Mouse (Mus musculus) splenic B cell, adult 2 months (primary cell): ENCODE measurements around the gene Pfkfb3.

ENCODE experiments used
- DNase-seq: peaks from one replicate; pipeline ENCODE4 v3.0.0-alpha.2; 2011; ENCODE audit warnings: low read depth, low spot score
- H3K27me3 ChIP-seq: 2 replicates; pipeline ENCODE4 v1.6.1; 2012; ENCODE audit warnings: mild to moderate bottlenecking, low read length, moderate library complexity, mixed read lengths; ENCODE audit not compliant: control insufficient read depth, poor library complexity, insufficient read depth, severe bottlenecking
- H3K36me3 ChIP-seq: 2 replicates; pipeline ENCODE4 v1.6.1; 2012; ENCODE audit warnings: mild to moderate bottlenecking, low read length, moderate library complexity, mixed read lengths; ENCODE audit not compliant: control insufficient read depth, poor library complexity, insufficient read depth, severe bottlenecking

Pfkfb3 gene

DNA sequence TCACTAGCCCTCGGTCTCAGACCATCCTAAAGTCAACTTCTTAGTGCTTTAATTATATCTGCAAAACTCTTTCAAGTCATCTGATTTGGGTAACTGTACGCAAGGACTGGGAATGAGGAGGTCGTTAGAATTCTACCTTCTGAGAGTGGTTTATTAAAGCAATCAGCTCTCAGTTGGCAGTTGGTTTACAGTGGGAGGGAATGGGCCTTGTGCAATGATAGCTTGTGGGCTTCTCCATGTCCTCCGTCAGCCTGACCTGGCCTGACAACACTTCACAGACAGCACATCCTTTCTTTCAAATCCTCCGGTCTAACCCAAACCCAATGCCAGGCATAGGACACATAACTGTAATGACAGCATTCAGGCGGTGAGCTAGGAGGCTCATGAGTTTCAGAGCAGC, 10.9 kb upstream of the Pfkfb3 start:
- DNase-seq = no peak
- H3K36me3 ChIP-seq = no peaks in the 10 kb centered on the region
- H3K27me3 ChIP-seq = no peaks in the 10 kb centered on the region

GRCm38 (mm10) chr2:11563256-11563655, 9.4 kb upstream of the Pfkfb3 start:
- Histone ChIP-seq H3K27me3 (no peaks in the 10 kb centered on the region), H3K36me3 (no peaks in the 10 kb centered on the region)
- DNase-seq = no peak

GRCm38 (mm10) chr2:11558654-11559053, 4.8 kb upstream of the Pfkfb3 start:
- Histone ChIP-seq H3K27me3 (no peaks in the 10 kb centered on the region), H3K36me3 (no peaks in the 10 kb centered on the region)
- no peak for DNase-seq

DNA sequence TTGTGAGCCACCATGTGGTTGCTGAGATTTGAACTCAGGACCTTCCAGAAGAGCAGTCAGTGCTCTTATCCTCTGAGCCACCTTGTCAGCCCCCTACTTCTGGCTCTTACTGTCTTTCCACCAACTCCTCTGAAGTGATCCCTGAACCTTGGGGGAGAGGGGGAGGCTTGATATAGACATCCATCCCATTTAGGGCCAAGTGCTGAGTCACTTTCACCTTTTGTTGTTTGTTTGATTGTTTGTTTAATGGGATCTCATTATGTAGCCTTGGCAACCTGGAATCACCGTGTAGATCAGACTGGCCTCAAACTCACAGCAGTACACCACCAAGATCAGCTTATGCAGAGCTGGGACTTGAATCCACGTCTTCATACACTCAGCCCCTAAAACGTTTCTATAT, 3.4 kb upstream of the Pfkfb3 start:
- no peak for DNase-seq
- no peaks in the 10 kb centered on the region for H3K27me3 ChIP-seq
- H3K36me3 ChIP-seq = no peaks in the 10 kb centered on the region

- H3K36me3 ChIP-seq = no peaks in the 10 kb centered on the region
- no peak for DNase-seq
Measured at GRCm38 (mm10) chr2:11555316-11555715, 1.4 kb upstream of the Pfkfb3 start.

DNA sequence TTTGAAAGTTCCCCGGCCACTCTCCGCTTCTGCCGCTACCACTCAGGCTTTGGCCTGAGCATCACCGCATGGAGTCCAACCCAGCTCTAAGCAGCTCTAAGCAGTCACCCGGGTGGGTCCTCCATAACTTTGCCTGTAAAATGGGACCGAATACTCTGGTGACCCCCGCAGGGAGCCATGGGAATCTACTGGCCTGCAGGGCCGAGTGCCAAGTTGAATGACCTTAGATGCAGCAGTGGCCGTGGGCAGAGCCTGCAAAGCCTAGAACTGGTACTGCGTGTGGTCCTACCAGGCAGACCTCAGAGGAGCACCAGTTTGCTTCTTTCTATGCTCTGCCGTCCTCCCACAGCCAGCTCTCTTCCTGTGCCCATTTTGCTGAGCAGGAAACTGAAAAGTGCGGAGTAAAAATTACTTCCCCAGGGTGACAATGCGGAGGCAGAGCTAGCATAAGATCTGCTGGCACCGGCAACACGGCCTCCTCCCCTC, 868 bp downstream of the Pfkfb3 start:
- DNase-seq = peak; percentile 38
- no peaks in the 10 kb centered on the region for H3K27me3 ChIP-seq
- H3K36me3 ChIP-seq = no peaks in the 10 kb centered on the region

More at GRCm38 (mm10) chr2:11555316-11555715, 1.4 kb upstream of the Pfkfb3 start:
- no peaks in the 10 kb centered on the region for H3K27me3 ChIP-seq

DNA sequence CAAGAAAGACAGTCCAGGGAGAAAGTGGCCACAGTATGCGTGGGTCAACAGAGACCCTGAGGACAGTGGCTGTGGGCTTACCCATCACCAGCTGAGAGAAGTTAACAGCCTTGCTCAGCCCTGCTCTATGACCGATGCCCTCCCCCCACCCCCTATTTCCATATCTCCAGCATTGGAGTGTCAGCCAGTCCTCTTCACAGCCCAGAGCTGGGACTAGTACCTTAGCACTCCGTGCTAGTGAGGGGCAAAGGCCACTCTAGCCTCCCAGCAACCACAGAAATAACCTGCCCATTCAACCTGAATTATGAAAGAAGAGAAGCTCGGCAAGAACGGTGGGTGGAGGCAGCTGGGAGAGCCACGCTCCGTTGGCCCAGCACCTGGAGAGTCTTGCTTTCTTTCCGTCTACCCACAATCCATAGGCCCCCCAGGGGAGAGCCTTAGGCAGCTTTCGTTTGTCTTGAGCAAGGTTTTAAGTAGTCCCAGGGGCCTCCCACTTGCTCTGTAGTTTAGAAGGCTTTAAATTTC, 1.5 kb downstream of the Pfkfb3 start:
- H3K36me3 ChIP-seq = no peaks in the 10 kb centered on the region
- no peaks in the 10 kb centered on the region for H3K27me3 ChIP-seq
- DNase-seq = peak; percentile 68

DNA sequence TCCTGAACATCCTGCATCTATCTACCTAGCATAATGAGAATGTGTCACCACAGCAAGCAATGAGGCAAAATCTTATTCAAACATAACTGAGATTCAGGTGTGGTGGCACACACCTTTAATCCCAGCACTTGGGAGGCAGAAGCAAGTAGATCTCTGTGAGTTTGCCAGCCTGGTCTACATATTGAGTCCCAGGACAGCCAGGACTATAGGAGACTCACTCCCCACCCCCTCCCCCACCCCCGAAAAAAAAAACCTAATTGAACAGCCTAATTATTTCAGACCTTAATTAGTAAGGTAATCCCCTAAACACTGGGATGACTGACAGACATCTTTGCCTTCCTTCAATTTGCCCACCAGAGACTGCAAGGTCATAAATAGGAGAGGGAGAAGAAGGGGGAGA, 2.2 kb downstream of the Pfkfb3 start:
- Histone ChIP-seq H3K27me3 (no peaks in the 10 kb centered on the region), H3K36me3 (no peaks in the 10 kb centered on the region)
- no peak for DNase-seq

DNA sequence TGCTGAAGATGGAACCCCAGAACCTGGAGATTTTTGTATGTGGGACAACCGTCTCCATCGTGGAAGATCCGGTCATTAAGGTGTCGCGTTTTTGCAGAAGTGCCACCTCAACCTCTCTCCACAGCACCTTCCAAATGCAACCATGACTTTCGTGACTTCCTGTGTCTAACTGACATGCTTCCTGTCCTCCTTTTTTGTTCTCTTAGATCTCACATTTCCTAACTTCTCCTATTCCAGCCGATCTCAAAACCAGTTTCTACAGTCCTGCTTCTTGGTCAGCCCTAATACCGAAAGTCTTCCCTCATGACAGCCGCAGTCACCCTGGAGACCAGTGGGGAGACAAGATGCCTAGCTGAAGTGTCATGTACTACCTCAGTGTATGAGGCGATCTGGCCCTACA, 5.4 kb downstream of the Pfkfb3 start:
- H3K27me3 ChIP-seq = no peaks in the 10 kb centered on the region
- DNase-seq = peak; percentile 36
- H3K36me3 ChIP-seq = no peaks in the 10 kb centered on the region

DNA sequence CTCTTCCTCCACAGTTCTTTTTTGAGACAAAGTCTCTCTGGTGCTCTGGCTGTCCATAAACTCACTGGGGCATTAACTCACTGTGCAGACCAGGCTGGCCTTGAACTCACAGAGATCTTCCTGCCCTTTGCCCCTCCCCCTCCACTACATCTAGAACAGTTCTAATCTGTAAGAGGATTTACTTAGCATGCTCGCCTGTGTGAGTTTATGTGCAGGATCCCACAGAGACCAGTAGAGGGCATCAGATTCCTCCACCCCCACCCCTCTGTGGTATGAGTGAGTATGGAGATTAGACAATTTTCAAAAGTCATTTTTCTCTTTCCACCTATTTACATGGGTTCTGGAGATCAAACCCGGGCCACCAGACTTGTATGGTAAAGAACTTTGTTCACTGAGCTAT, 6.3 kb downstream of the Pfkfb3 start:
- H3K36me3 ChIP-seq = no peaks in the 10 kb centered on the region
- H3K27me3 ChIP-seq = no peaks in the 10 kb centered on the region
- peak; percentile 77 for DNase-seq

- Histone ChIP-seq H3K36me3 (no peaks in the 10 kb centered on the region), H3K27me3 (no peaks in the 10 kb centered on the region)
- DNase-seq = no peak
Measured at GRCm38 (mm10) chr2:11546091-11546490, 7.8 kb downstream of the Pfkfb3 start.

DNA sequence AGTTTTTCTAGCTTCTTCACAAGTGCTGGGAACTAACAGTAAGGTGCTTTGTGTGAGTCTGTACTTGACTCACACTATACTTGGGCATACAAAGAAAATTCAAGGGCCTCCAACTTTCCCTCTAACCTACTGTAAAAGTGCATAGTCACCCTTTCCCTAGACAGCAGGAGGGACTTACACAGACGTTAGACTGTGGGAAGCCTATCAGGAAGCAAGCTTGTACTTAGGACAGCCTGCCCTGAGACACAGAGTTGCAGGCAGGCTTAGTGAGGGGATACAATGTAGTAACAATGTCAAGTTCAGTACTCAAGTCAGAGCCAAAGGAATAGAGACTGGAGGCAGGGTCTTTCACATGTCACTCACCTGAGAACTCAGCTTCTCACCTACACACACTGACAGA, 8.5 kb downstream of the Pfkfb3 start:
- no peaks in the 10 kb centered on the region for H3K36me3 ChIP-seq
- DNase-seq = no peak
- no peaks in the 10 kb centered on the region for H3K27me3 ChIP-seq

DNA sequence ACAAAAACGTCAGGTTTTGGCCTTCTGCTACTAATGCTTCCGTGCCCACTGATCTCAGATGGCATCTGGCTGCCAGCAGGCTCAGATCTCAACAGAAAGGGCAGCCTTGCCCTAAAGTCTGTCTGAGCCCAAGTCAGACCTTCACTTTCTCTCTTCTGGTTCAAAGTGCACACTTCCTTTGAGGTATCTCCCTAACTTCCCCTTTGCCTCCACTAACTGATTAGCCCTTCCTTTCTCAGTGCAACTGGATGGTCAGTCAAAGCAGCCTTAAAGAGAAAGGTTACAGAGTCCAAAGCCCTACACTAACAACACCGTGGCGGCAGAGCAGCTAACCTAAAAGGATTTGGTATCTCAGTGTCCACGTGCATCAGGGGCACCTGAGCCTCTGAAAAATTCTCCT, 9.5 kb downstream of the Pfkfb3 start:
- H3K36me3 ChIP-seq = no peaks in the 10 kb centered on the region
- H3K27me3 ChIP-seq = no peaks in the 10 kb centered on the region
- peak; percentile 44 for DNase-seq

- no peaks in the 10 kb centered on the region for H3K36me3 ChIP-seq
- H3K27me3 ChIP-seq = no peaks in the 10 kb centered on the region
- DNase-seq = peak; percentile 31
Measured at GRCm38 (mm10) chr2:11543158-11543557, 10.7 kb downstream of the Pfkfb3 start.

- peak; percentile 85 for DNase-seq
- Histone ChIP-seq H3K27me3 (no peaks in the 10 kb centered on the region), H3K36me3 (no peaks in the 10 kb centered on the region)
Measured at GRCm38 (mm10) chr2:11542640-11543039, 11.2 kb downstream of the Pfkfb3 start.

DNA sequence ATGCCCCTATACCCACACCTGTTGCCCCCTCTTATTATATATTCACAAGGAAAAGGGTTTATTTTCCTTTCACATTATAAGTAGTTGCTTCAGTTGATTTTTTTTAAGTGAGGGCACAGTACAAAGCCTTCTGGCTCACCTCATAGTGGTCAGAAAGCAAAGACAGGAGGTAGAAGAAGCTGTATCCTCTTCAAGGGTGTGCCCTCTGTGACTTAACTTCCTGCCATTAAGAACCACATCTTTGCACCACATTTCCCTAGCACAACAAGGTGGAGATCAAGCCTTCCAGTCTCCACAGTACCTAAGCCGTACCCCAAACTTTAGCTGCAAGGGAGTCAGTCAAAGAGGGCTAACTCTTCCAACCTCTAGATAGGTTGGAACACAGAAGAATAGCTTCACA, 11.8 kb downstream of the Pfkfb3 start:
- H3K27me3 ChIP-seq = no peaks in the 10 kb centered on the region
- DNase-seq = no peak
- H3K36me3 ChIP-seq = no peaks in the 10 kb centered on the region
